ENCODE assay signal across 16 mouse cellular contexts in the genomic region with DNA sequence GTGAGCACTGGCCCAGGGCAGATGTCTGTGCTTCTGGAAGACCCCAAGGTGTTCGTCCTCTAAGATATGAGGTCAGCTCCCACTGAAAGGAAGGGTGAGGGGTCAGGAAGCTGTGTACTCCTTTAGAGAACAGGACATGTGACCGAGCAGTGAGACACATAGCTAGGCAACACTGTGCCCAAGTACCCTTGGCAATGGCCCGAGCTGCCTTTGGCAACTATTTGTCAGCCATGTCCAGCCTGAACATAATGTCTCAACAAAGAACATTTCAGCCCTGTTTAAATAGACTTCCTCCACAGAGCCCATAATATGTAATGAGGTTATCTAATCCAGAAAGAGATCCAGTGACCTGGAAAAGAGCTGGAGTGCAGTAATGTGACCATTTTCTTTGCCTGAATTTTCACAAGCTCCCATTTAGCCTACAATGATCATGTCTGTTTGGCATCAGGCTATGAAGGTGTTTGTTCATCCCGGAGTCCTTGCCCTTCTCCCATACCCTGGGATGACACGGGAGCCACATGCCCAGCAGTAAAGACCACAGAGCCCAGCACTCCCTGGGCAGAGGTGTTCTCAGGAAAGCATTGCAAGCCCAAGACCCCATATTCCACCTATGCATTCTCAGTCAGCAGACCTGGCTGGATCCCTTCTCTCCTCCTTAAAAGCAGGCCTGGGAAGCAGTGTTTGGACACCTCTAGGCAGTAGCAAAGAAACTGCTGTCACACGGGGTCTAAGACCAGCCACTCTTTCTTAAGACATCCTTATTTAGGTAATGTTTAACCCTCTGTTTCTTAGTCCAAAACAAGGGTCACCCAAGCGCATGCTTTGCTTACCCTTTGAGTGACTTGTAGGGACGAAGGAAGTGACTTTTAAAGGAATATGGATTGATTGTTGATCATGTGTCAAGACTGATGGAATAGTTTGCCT. TPM values are rescaled to one million over a fixed set of nuclear protein-coding genes. Genes with fewer than 3 reads are reported as not detected.
DNase-seq lines count a peak whose midpoint lies in the region; ATAC-seq lines count a peak whose summit lies in the region.
"Had no signal": no experiment of that assay in that cellular context is flagged by ENCODE, and none has a peak within 500 bp of the region (broad histone marks: within the 10 kb centered on the region; RNA-seq: fewer than 3 reads in every experiment).

No protein-coding gene starts in this region.

- no peaks in the 10 kb centered on the region for H3K4me1 ChIP-seq in hindbrain, embryonic 16.5 days (ENCODE audit: control insufficient read depth, insufficient read depth, low read depth, low read length)
- no peaks in the 10 kb centered on the region for H3K4me1 ChIP-seq in hindbrain, embryonic 11.5 days (replicated peaks; ENCODE audit: control insufficient read depth, insufficient read depth, low read length)
- H3K4me1 ChIP-seq in brown adipose tissue, adult 24 weeks (ENCODE audit: control insufficient read depth, insufficient read depth, insufficient read length, low read length), result peaks cover 33% of the 10 kb centered on the region
- H3K4me1 ChIP-seq: forebrain, embryonic 12.5 days; hindbrain, embryonic 12.5 days; limb, embryonic 15.5 days had no signal

- no peak overlapping the region for H3K4me2 ChIP-seq in hindbrain, embryonic 16.5 days (ENCODE audit: low read length)
- no peak overlapping the region for H3K4me2 ChIP-seq in hindbrain, embryonic 11.5 days (replicated peaks; ENCODE audit: low read depth, low read length)
- H3K4me2 ChIP-seq: forebrain, embryonic 12.5 days; hindbrain, embryonic 12.5 days; limb, embryonic 15.5 days had no signal

- 73% methylated on average over 8 of the region's 8 CpGs for WGBS in hindbrain, embryonic 16.5 days
- 79% methylated on average over 8 of the region's 8 CpGs for WGBS in hindbrain, embryonic 11.5 days

- H3K27ac ChIP-seq in hindbrain, embryonic 16.5 days (ENCODE audit: low read depth, low read length), result no peak overlapping the region
- no peak overlapping the region for H3K27ac ChIP-seq in hindbrain, embryonic 11.5 days (ENCODE audit: low read depth, low read length)
- peak overlapping the region; percentile 44 for H3K27ac ChIP-seq in brown adipose tissue, adult 24 weeks (replicated peaks; ENCODE audit: low read depth, low read length)
- H3K27ac ChIP-seq: forebrain, embryonic 12.5 days; hindbrain, embryonic 12.5 days; limb, embryonic 15.5 days had no signal

- H3K36me3 ChIP-seq in hindbrain, embryonic 16.5 days (ENCODE audit: control insufficient read depth, insufficient read depth, low read length), result no peaks in the 10 kb centered on the region
- H3K36me3 ChIP-seq in hindbrain, embryonic 11.5 days (ENCODE audit: control insufficient read depth, insufficient read depth, low read length), result no peaks in the 10 kb centered on the region
- H3K36me3 ChIP-seq: forebrain, embryonic 12.5 days; hindbrain, embryonic 12.5 days; limb, embryonic 15.5 days had no signal

- H3K9me3 ChIP-seq in hindbrain, embryonic 16.5 days (ENCODE audit: control insufficient read depth, low read length), result no peaks in the 10 kb centered on the region
- H3K9me3 ChIP-seq in hindbrain, embryonic 11.5 days (ENCODE audit: control insufficient read depth, low read length), result no peaks in the 10 kb centered on the region
- H3K9me3 ChIP-seq: forebrain, embryonic 12.5 days; hindbrain, embryonic 12.5 days; limb, embryonic 15.5 days had no signal

- no peak overlapping the region for H3K4me3 ChIP-seq in hindbrain, embryonic 16.5 days (ENCODE audit: low read length)
- H3K4me3 ChIP-seq in hindbrain, embryonic 11.5 days (ENCODE audit: low read depth, low read length), result no peak overlapping the region
- H3K4me3 ChIP-seq in brown adipose tissue, adult 24 weeks (ENCODE audit: insufficient read depth, low read depth, low read length), result no peak overlapping the region
- H3K4me3 ChIP-seq: forebrain, embryonic 12.5 days; hindbrain, embryonic 12.5 days; limb, embryonic 15.5 days had no signal

- no peak overlapping the region for H3K9ac ChIP-seq in hindbrain, embryonic 16.5 days (ENCODE audit: low read depth, low read length)
- no peak overlapping the region for H3K9ac ChIP-seq in hindbrain, embryonic 11.5 days (ENCODE audit: low read depth, low read length)
- H3K9ac ChIP-seq: forebrain, embryonic 12.5 days; hindbrain, embryonic 12.5 days; limb, embryonic 15.5 days had no signal

- H3K27me3 ChIP-seq in hindbrain, embryonic 16.5 days (replicated peaks; ENCODE audit: control insufficient read depth, insufficient read depth, low read length), result no peaks in the 10 kb centered on the region
- no peaks in the 10 kb centered on the region for H3K27me3 ChIP-seq in hindbrain, embryonic 11.5 days (ENCODE audit: control insufficient read depth, insufficient read depth, low read length)
- H3K27me3 ChIP-seq: forebrain, embryonic 12.5 days; hindbrain, embryonic 12.5 days; limb, embryonic 15.5 days had no signal

- DNase-seq in hindbrain, embryonic 11.5 days (ENCODE audit: low spot score), result no peak
- peak; percentile 76 to 83 for DNase-seq in kidney, adult 8-10 months
- DNase-seq in kidney, postnatal 36 days, result peak; percentile 80 to 92
- DNase-seq: adrenal gland, adult 2 months; cerebellum, adult 11-12 months; lung, postnatal 10 days; right cerebral cortex, postnatal 14 days had no signal

- ATAC-seq in hindbrain, embryonic 16.5 days, result peak; percentile 50; the same call in 1 of the 2 replicates
- ATAC-seq in hindbrain, embryonic 11.5 days (ENCODE audit: low FRiP score), result no peak
- ATAC-seq in granulocyte monocyte progenitor cell, adult 5-6 weeks (replicated peaks; ENCODE audit: poor library complexity, severe bottlenecking), result no peak
- no peak for ATAC-seq in erythroblast, adult 5-6 weeks (replicated peaks; ENCODE audit: low FRiP score, poor library complexity, severe bottlenecking)
- ATAC-seq: intestine, postnatal 0 days had no signal

RNA-seq across cellular contexts. Expression of a gene that starts 49.2 kb away (rescaled TPM):
- polyA plus RNA-seq in hindbrain, embryonic 16.5 days (2015; fragmentation: Nextera tagmentation; extraction: Ambion mirVana), result 18.6 and 20.9 TPM in 2 replicates
- polyA plus RNA-seq in hindbrain, embryonic 11.5 days (2014; fragmentation: Nextera tagmentation; extraction: Ambion mirVana), result 4.1 and 5.2 TPM in 2 replicates
- 6.1 and 7.7 TPM in 2 replicates for polyA plus RNA-seq in brown adipose tissue, adult 24 weeks (2012; ENCODE audit: insufficient read depth, insufficient read length, missing spikeins)
- total RNA-seq in granulocyte monocyte progenitor cell, adult 5-6 weeks (2014; fragmentation: Nextera tagmentation), result not detected in 2 replicates
- total RNA-seq in granulocyte monocyte progenitor cell, adult 5-6 weeks (2017), result 0.09 TPM in 1 of 2 replicates, not detected in the other
- total RNA-seq in erythroblast, adult 5-6 weeks (2015; ENCODE audit: low replicate concordance), result not detected in 2 replicates
- not detected in 2 replicates for total RNA-seq in erythroblast, adult 5-6 weeks (2017; ENCODE audit: low replicate concordance)
- total RNA-seq: megakaryocyte-erythroid progenitor cell, adult 5-6 weeks had no signal
